Mouse (Mus musculus) limb, embryonic 14.5 days (tissue): ENCODE measurements at regions not wholly inside any gene's neighbourhood (a gene's known extent, or its start where the extent isn't known, plus 50 kb on each side); places are given as distances from the start of the nearest gene placed in this dataset.

ENCODE experiments used
- ATAC-seq: fragments of 200-750 bp; cut with Nextera tagmentation; 2 replicates; pipeline ENCODE4 v1.8.0; 2017; ENCODE audit warnings: low read depth, moderate number of reproducible peaks, moderate TSS enrichment; ENCODE audit not compliant: low FRiP score
- DNase-seq: peaks from one replicate; pipeline ENCODE4 v3.0.0-alpha.2; 2015; ENCODE audit warnings: low spot score
- H3K27ac ChIP-seq: fragments of 300-500 bp; sonication (generic); replicated peaks from 2 replicates; pipeline ENCODE4 v1.5.1; 2014; ENCODE audit warnings: low read depth, mild to moderate bottlenecking, low read length, moderate library complexity, mixed read lengths
- H3K27me3 ChIP-seq: fragments of 300-500 bp; sonication (generic); 2 replicates; pipeline ENCODE4 v1.6.1; 2014; ENCODE audit warnings: low read length, mixed read lengths; ENCODE audit not compliant: control insufficient read depth, insufficient read depth
- H3K36me3 ChIP-seq: fragments of 300-500 bp; sonication (generic); 2 replicates; pipeline ENCODE4 v1.6.1; 2014; ENCODE audit warnings: mild to moderate bottlenecking, low read length, moderate library complexity, mixed read lengths; ENCODE audit not compliant: control insufficient read depth, insufficient read depth
- H3K4me1 ChIP-seq: fragments of 300-500 bp; sonication (generic); 2 replicates; pipeline ENCODE4 v1.6.1; 2014; ENCODE audit warnings: antibody characterized with exemption, low read length, mixed read lengths; ENCODE audit not compliant: control insufficient read depth, insufficient read depth
- H3K4me2 ChIP-seq: fragments of 300-500 bp; sonication (generic); replicated peaks from 2 replicates; pipeline ENCODE4 v1.6.1; 2014; ENCODE audit warnings: low read depth, mild to moderate bottlenecking, low read length, moderate library complexity; ENCODE audit not compliant: severe bottlenecking
- H3K4me3 ChIP-seq: fragments of 300-500 bp; sonication (generic); replicated peaks from 2 replicates; pipeline ENCODE4 v1.5.1; 2014; ENCODE audit warnings: low read length
- H3K9ac ChIP-seq: fragments of 300-500 bp; sonication (generic); 2 replicates; pipeline ENCODE4 v1.6.1; 2014; ENCODE audit warnings: mild to moderate bottlenecking, low read depth, low read length, moderate library complexity; ENCODE audit not compliant: severe bottlenecking
- H3K9me3 ChIP-seq: fragments of 300-500 bp; sonication (generic); 2 replicates; pipeline ENCODE4 v1.6.1; 2016; ENCODE audit warnings: low read length; ENCODE audit not compliant: control insufficient read depth
- POLR2A ChIP-seq: fragments of 200-500 bp; IDR thresholded peaks from 2 replicates; pipeline ENCODE4 v1.8.0; 2012; ENCODE audit warnings: inconsistent platforms, mild to moderate bottlenecking, moderate library complexity, borderline replicate concordance; ENCODE audit not compliant: insufficient read depth, insufficient read length; ENCODE audit errors: extremely low read depth
- WGBS: fragments of 180-500 bp; shearing (Covaris S2); extraction: QIAGEN DNeasy Blood & Tissue Kit; methylation state at CpG from one replicate; pipeline ENCODE4 v1.1.7; 2014; 5-methylcytosine and 5-hydroxymethylcytosine counted together

- WGBS, result 65% methylated on average over 1 of the region's 1 CpGs
- H3K36me3 ChIP-seq, result no peaks in the 10 kb centered on the region
- peak; percentile 18 for DNase-seq
- H3K9me3 ChIP-seq, result no peaks in the 10 kb centered on the region
- TF ChIP-seq POLR2A, result no peak
- ATAC-seq, result no peak
- H3K27ac ChIP-seq, result no peak overlapping the region
- no peaks in the 10 kb centered on the region for H3K27me3 ChIP-seq
- no peaks in the 10 kb centered on the region for H3K4me1 ChIP-seq
- H3K9ac ChIP-seq, result no peak overlapping the region
- no peak overlapping the region for H3K4me2 ChIP-seq
- no peak overlapping the region for H3K4me3 ChIP-seq
These were observed 2877.5 kb upstream of the 5930422O12Rik start for GRCm38 (mm10) chr8:30551051-30551450.

DNA sequence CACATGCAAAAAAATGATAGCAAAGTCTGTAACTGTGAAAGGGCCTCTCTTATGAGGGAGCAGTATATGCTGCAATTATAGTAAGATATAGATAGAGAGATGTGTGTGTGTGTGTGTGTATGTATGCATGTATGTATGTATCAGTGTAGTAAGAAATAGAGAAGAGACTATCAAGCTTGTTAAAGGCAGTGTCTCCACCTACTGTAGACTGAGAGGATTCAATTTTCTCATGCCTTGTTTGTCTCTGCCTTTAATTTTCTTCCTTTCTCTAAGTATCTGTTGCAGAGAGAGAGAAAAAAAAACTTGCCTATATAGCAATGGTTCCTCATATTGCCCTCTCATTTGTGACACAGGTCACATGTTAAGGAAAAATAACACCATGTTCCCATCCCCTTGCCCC lies 2871.1 kb upstream of the 5930422O12Rik start:
- Histone ChIP-seq H3K9me3 (no peaks in the 10 kb centered on the region), H3K4me1 (peaks cover 3% of the 10 kb centered on the region; the same call in 1 of the 2 replicates), H3K4me3 (no peak overlapping the region), H3K36me3 (no peaks in the 10 kb centered on the region), H3K27ac (no peak overlapping the region), H3K9ac (no peak overlapping the region), H3K4me2 (no peak overlapping the region), H3K27me3 (no peaks in the 10 kb centered on the region)
- ATAC-seq (no peak), DNase-seq (no peak)
- no peak for TF ChIP-seq POLR2A

DNA sequence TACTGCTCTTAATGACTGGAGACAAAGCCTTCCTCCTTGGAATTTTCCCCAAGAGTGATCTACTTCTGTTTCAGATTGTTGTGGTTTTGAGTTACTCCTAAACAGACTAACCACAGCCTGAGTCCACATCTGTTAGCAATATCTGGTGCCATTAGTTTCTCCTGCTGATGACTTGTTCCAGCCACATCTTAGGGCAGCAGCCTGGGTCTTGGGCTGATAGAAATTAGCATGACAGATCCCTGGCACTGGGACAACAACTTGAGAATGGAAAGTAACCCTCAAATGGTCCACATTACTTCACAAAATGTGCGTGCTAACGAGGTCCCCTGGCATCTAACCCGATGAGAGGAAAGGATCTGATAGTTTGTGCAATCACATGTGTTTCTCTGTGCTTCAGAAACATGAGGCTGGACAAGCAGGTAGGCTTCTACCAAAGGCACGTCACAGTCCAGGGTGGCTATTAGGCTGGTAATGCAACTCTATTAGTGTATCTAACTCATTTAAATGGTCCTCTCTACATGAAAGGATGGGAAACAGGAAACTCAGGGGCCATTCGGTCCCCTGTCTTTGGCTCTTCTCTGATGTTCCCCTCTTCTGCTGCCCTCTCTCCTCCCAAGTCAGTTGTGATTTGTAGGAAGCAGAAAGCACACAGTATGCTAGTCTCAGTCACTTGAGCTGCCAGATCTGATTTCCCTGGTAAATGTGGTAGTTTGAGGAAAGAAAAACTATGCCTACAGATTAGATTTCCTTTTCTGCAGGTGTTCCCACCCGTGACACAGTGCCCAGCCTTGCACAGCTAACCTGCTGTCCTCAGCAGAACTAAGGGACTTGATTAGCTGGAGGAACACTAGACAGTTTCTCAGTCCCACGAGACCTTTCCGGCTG lies 2866.9 kb upstream of the 5930422O12Rik start:
- no peak for TF ChIP-seq POLR2A
- WGBS, result 37% methylated on average over 8 of the region's 8 CpGs
- no peak overlapping the region for H3K4me2 ChIP-seq
- H3K27ac ChIP-seq, result no peak overlapping the region
- no peak overlapping the region for H3K9ac ChIP-seq
- no peaks in the 10 kb centered on the region for H3K9me3 ChIP-seq
- no peaks in the 10 kb centered on the region for H3K36me3 ChIP-seq
- H3K4me3 ChIP-seq, result no peak overlapping the region
- ATAC-seq, result peak; percentile 70
- DNase-seq, result peak; percentile 78
- H3K27me3 ChIP-seq, result no peaks in the 10 kb centered on the region
- H3K4me1 ChIP-seq, result peaks cover 3% of the 10 kb centered on the region; the same call in 1 of the 2 replicates

GRCm38 (mm10) chr8:30569799-30570198 lies 2858.7 kb upstream of the 5930422O12Rik start:
- 76% methylated on average over 3 of the region's 3 CpGs for WGBS
- Histone ChIP-seq H3K4me1 (no peaks in the 10 kb centered on the region), H3K27ac (no peak overlapping the region), H3K9me3 (no peaks in the 10 kb centered on the region), H3K4me2 (no peak overlapping the region), H3K27me3 (no peaks in the 10 kb centered on the region), H3K9ac (no peak overlapping the region), H3K36me3 (no peaks in the 10 kb centered on the region), H3K4me3 (no peak overlapping the region)
- DNase-seq (no peak), ATAC-seq (no peak)
- TF ChIP-seq POLR2A, result no peak

GRCm38 (mm10) chr8:30570547-30570946 lies 2858.0 kb upstream of the 5930422O12Rik start:
- Histone ChIP-seq H3K4me2 (no peak overlapping the region), H3K4me1 (no peaks in the 10 kb centered on the region), H3K27me3 (no peaks in the 10 kb centered on the region), H3K4me3 (no peak overlapping the region), H3K27ac (no peak overlapping the region), H3K9ac (no peak overlapping the region), H3K36me3 (no peaks in the 10 kb centered on the region), H3K9me3 (no peaks in the 10 kb centered on the region)
- no peak for DNase-seq
- ATAC-seq, result no peak
- 74% methylated on average over 5 of the region's 5 CpGs for WGBS
- TF ChIP-seq POLR2A, result no peak

GRCm38 (mm10) chr8:30587508-30587907 lies 2841.0 kb upstream of the 5930422O12Rik start:
- H3K9me3 ChIP-seq, result no peaks in the 10 kb centered on the region
- no peaks in the 10 kb centered on the region for H3K27me3 ChIP-seq
- H3K4me2 ChIP-seq, result no peak overlapping the region
- TF ChIP-seq POLR2A, result no peak
- H3K36me3 ChIP-seq, result no peaks in the 10 kb centered on the region
- no peak for DNase-seq
- H3K27ac ChIP-seq, result no peak overlapping the region
- no peaks in the 10 kb centered on the region for H3K4me1 ChIP-seq
- no peak overlapping the region for H3K9ac ChIP-seq
- H3K4me3 ChIP-seq, result no peak overlapping the region
- ATAC-seq, result no peak
- WGBS, result 72% methylated on average over 5 of the region's 5 CpGs
